Mouse (Mus musculus): ENCODE measurements at regions not wholly inside any gene's neighbourhood (a gene's known extent, or its start where the extent isn't known, plus 50 kb on each side); places are given as distances from the start of the nearest gene placed in this dataset.

- Histone ChIP-seq H3K79me2 (replicated peaks; ENCODE audit: control insufficient read depth, extremely low read depth, insufficient read depth, poor library complexity, severe bottlenecking) (no peaks in the 10 kb centered on the region), H3K36me3 (replicated peaks in 1 of 2; ENCODE audit: control insufficient read depth in 1 of 2, insufficient read depth in 1 of 2, low read length in 1 of 2) (no peaks in the 10 kb centered on the region), H3K27me3 (replicated peaks) (no peaks in the 10 kb centered on the region), H3K9ac (ENCODE audit: insufficient read depth, low read depth) (no peak overlapping the region), H3K4me1 (ENCODE audit: control insufficient read depth in 1 of 2, insufficient read depth in 2 of 2) (no peaks in the 10 kb centered on the region), H3K4me2 (ENCODE audit: insufficient read depth, low read depth, poor library complexity, severe bottlenecking) (no peak overlapping the region), H3K27ac (ENCODE audit: insufficient read depth, low read depth) (no peak overlapping the region), H3K4me3 (replicated peaks in 1 of 3; ENCODE audit: low read depth in 2 of 3, low read length in 2 of 3, poor library complexity in 1 of 3) (no peak overlapping the region), H3K9me3 (replicated peaks; ENCODE audit: low read length) (peaks cover 80% of the 10 kb centered on the region)
- in situ Hi-C loops (cut with MboI; ENCODE audit: low pct_ligation_motif_present, low pct_unique_long_range_greater_than_20kb, low sequenced_read_pairs) = no loop called here
- DNase-seq (ENCODE audit: extremely low read depth) = no peak
- dilution Hi-C loops (cut with MboI; ENCODE audit: extremely low pct_ligation_motif_present, extremely low pct_unique_long_range_greater_than_20kb, low sequenced_read_pairs) = no loop called here
- no peak for TF ChIP-seq ZNF384 (IDR thresholded peaks at IDR 0.05; ENCODE audit: low read depth, low read length)
- TF ChIP-seq JUN (IDR thresholded peaks at IDR 0.05; ENCODE audit: insufficient read depth, low read depth, low read length) = no peak
- no peak for TF ChIP-seq RCOR1 (conservative IDR thresholded peaks at IDR 0.05; ENCODE audit: low read depth, low read length)
- TF ChIP-seq HCFC1 (IDR thresholded peaks at IDR 0.05; ENCODE audit: low read depth, low read length) = no peak
- TF ChIP-seq NRF1 (IDR thresholded peaks at IDR 0.05; ENCODE audit: low read depth, low read length) = no peak
- TF ChIP-seq CTCF (conservative IDR thresholded peaks at IDR 0.05 in 1 of 2, IDR thresholded peaks at IDR 0.05 in 1 of 2; ENCODE audit: low read depth in 2 of 2, low read length in 2 of 2) = no peak
- no peak for TF ChIP-seq E2F4 (IDR thresholded peaks at IDR 0.05; ENCODE audit: insufficient replicate concordance, low read depth, low read length)
- TF ChIP-seq IRF4 (IDR thresholded peaks at IDR 0.05; ENCODE audit: low read depth, low read length) = no peak
- TF ChIP-seq USF2 (conservative IDR thresholded peaks at IDR 0.05; ENCODE audit: low read depth, low read length) = no peak
- TF ChIP-seq MXI1 (IDR thresholded peaks at IDR 0.05; ENCODE audit: low read depth, low read length) = no peak
- TF ChIP-seq ELF1 (IDR thresholded peaks at IDR 0.05; ENCODE audit: low read depth, low read length) = no peak
- no peak for TF ChIP-seq GABPA (IDR thresholded peaks at IDR 0.05; ENCODE audit: insufficient replicate concordance, low read depth, low read length)
- no peak for TF ChIP-seq SIN3A (IDR thresholded peaks at IDR 0.05; ENCODE audit: low read length)
- TF ChIP-seq TCF12 (IDR thresholded peaks at IDR 0.05; ENCODE audit: low read depth, low read length) = no peak
- no peak for TF ChIP-seq KAT2A (IDR thresholded peaks at IDR 0.05; ENCODE audit: insufficient replicate concordance, low read length)
- TF ChIP-seq POLR2A (IDR thresholded peaks at IDR 0.05; ENCODE audit: low read depth, low read length) = no peak
- no peak for TF ChIP-seq RAD21 (IDR thresholded peaks at IDR 0.05; ENCODE audit: low read depth, low read length)
- no peak for TF ChIP-seq PAX5 (IDR thresholded peaks at IDR 0.05; ENCODE audit: low read length)
- TF ChIP-seq MAX (IDR thresholded peaks at IDR 0.05; ENCODE audit: low read length) = no peak
Measured at GRCm38 (mm10) chr6:93539583-93539982, 596.3 kb upstream of the Adamts9 start.

- Histone ChIP-seq H3K4me2 (ENCODE audit: insufficient read depth, low read depth, poor library complexity, severe bottlenecking) (no peak overlapping the region), H3K4me1 (ENCODE audit: control insufficient read depth in 1 of 2, insufficient read depth in 2 of 2) (no peaks in the 10 kb centered on the region), H3K9me3 (replicated peaks; ENCODE audit: low read length) (peaks cover 80% of the 10 kb centered on the region), H3K4me3 (replicated peaks in 1 of 3; ENCODE audit: low read depth in 2 of 3, low read length in 2 of 3, poor library complexity in 1 of 3) (no peak overlapping the region), H3K9ac (ENCODE audit: insufficient read depth, low read depth) (no peak overlapping the region), H3K27ac (ENCODE audit: insufficient read depth, low read depth) (no peak overlapping the region), H3K27me3 (replicated peaks) (no peaks in the 10 kb centered on the region), H3K79me2 (replicated peaks; ENCODE audit: control insufficient read depth, extremely low read depth, insufficient read depth, poor library complexity, severe bottlenecking) (no peaks in the 10 kb centered on the region), H3K36me3 (replicated peaks in 1 of 2; ENCODE audit: control insufficient read depth in 1 of 2, insufficient read depth in 1 of 2, low read length in 1 of 2) (no peaks in the 10 kb centered on the region)
- in situ Hi-C loops (cut with MboI; ENCODE audit: low pct_ligation_motif_present, low pct_unique_long_range_greater_than_20kb, low sequenced_read_pairs) = no loop called here
- TF ChIP-seq CHD2 (IDR thresholded peaks at IDR 0.05; ENCODE audit: low read length) (no peak), KAT2A (IDR thresholded peaks at IDR 0.05; ENCODE audit: insufficient replicate concordance, low read length) (no peak), POLR2A (IDR thresholded peaks at IDR 0.05; ENCODE audit: low read depth, low read length) (no peak), MAZ (IDR thresholded peaks at IDR 0.05; ENCODE audit: low read depth, low read length) (no peak), NRF1 (IDR thresholded peaks at IDR 0.05; ENCODE audit: low read depth, low read length) (no peak), ZC3H11A (IDR thresholded peaks at IDR 0.05; ENCODE audit: low read depth, low read length) (no peak), TBP (conservative IDR thresholded peaks at IDR 0.05; ENCODE audit: low read depth, low read length) (no peak), JUND (conservative IDR thresholded peaks at IDR 0.05; ENCODE audit: low read depth, low read length) (no peak)
- dilution Hi-C loops (cut with MboI; ENCODE audit: extremely low pct_ligation_motif_present, extremely low pct_unique_long_range_greater_than_20kb, low sequenced_read_pairs) = no loop called here
- DNase-seq (ENCODE audit: extremely low read depth) = no peak
Measured at GRCm38 (mm10) chr6:93539171-93539570, 595.9 kb upstream of the Adamts9 start.
